Mouse (Mus musculus) left cerebral cortex, postnatal 4 days (tissue): ENCODE measurements at regions not wholly inside any gene's neighbourhood (a gene's known extent, or its start where the extent isn't known, plus 50 kb on each side); places are given as distances from the start of the nearest gene placed in this dataset.
A peak's percentile ranks its signal among the peaks of the same experiment; 100 is the strongest.

Experiments used
- DNase-seq: peaks from one replicate; pipeline ENCODE4 v3.0.0-alpha.2; 2022
- intact Hi-C: fragments of 180-260 bp; cut with DNase I; formaldehyde crosslinking; loops from one replicate; pipeline ENCODE4 v1.15.1; 2025

- intact Hi-C loops = no loop called here
Observed at GRCm38 (mm10) chr7:145135971-145136370, 71.9 kb downstream of the 1810010D01Rik start.

GRCm38 (mm10) chr7:145132506-145132905, 75.4 kb downstream of the 1810010D01Rik start:
- no peak for DNase-seq
- intact Hi-C loops = no loop called here

More at GRCm38 (mm10) chr7:145135971-145136370, 71.9 kb downstream of the 1810010D01Rik start:
- no peak for DNase-seq

- no peak for DNase-seq
- intact Hi-C loops = no loop called here
Observed at GRCm38 (mm10) chr7:145131438-145132159, 76.3 kb downstream of the 1810010D01Rik start.

GRCm38 (mm10) chr7:145129971-145130370, 77.9 kb downstream of the 1810010D01Rik start:
- intact Hi-C loops = no loop called here
- DNase-seq = no peak

GRCm38 (mm10) chr7:145127661-145128060, 80.3 kb downstream of the 1810010D01Rik start:
- no peak for DNase-seq
- intact Hi-C loops = no loop called here

- intact Hi-C loops = no loop called here
- DNase-seq = no peak
Observed at GRCm38 (mm10) chr7:145127180-145127579, 80.7 kb downstream of the 1810010D01Rik start.

- intact Hi-C loops = no loop called here
- DNase-seq = no peak
Observed at GRCm38 (mm10) chr7:145123996-145124601, 83.8 kb downstream of the 1810010D01Rik start.

GRCm38 (mm10) chr7:145122471-145122870, 85.4 kb downstream of the 1810010D01Rik start:
- intact Hi-C loops = no loop called here
- peak; percentile 34 for DNase-seq

- no peak for DNase-seq
- intact Hi-C loops = no loop called here
Observed at GRCm38 (mm10) chr7:145118406-145118805, 89.5 kb downstream of the 1810010D01Rik start.

- intact Hi-C loops = no loop called here
- peak; percentile 25 for DNase-seq
Observed at GRCm38 (mm10) chr7:145114660-145115059, 93.3 kb downstream of the 1810010D01Rik start.

GRCm38 (mm10) chr7:145114145-145114544, 93.8 kb downstream of the 1810010D01Rik start:
- intact Hi-C loops = no loop called here

GRCm38 (mm10) chr7:145112887-145113531, 94.9 kb downstream of the 1810010D01Rik start:
- no peak for DNase-seq
- intact Hi-C loops = no loop called here

More at GRCm38 (mm10) chr7:145114145-145114544, 93.8 kb downstream of the 1810010D01Rik start:
- no peak for DNase-seq

GRCm38 (mm10) chr7:145112146-145112830, 95.6 kb downstream of the 1810010D01Rik start:
- intact Hi-C loops = no loop called here
- DNase-seq = no peak

- intact Hi-C loops = no loop called here
- DNase-seq = peak; percentile 67
Observed at GRCm38 (mm10) chr7:145111252-145112131, 96.4 kb downstream of the 1810010D01Rik start.

- DNase-seq = no peak
- intact Hi-C loops = no loop called here
Observed at GRCm38 (mm10) chr7:145110657-145111251, 97.2 kb downstream of the 1810010D01Rik start.

- intact Hi-C loops = no loop called here
- DNase-seq = no peak
Observed at GRCm38 (mm10) chr7:145110028-145110427, 97.9 kb downstream of the 1810010D01Rik start.

GRCm38 (mm10) chr7:145109471-145109870, 98.4 kb downstream of the 1810010D01Rik start:
- intact Hi-C loops = no loop called here
- no peak for DNase-seq

GRCm38 (mm10) chr7:145108994-145109393, 98.9 kb downstream of the 1810010D01Rik start:
- intact Hi-C loops = no loop called here
- no peak for DNase-seq

- intact Hi-C loops = no loop called here
- no peak for DNase-seq
Observed at GRCm38 (mm10) chr7:145107575-145108170, 100.2 kb downstream of the 1810010D01Rik start.
